Mouse (Mus musculus) neural tube, embryonic 13.5 days (tissue): ENCODE measurements around the gene Dnah9. TPM values are rescaled to one million over a fixed set of nuclear protein-coding genes. Genes with fewer than 3 reads are reported as not detected.
A peak's percentile ranks its signal among the peaks of the same experiment; 100 is the strongest.

Experiments
- ATAC-seq: fragments of 200-750 bp; cut with Nextera tagmentation; 2 replicates; pipeline ENCODE4 v1.8.0; 2017; ENCODE audit warnings: low read depth, mild to moderate bottlenecking, moderate TSS enrichment, moderate library complexity
- H3K27ac ChIP-seq: fragments of 300-500 bp; sonication (generic); replicated peaks from 2 replicates; pipeline ENCODE4 v1.5.1; 2015; ENCODE audit warnings: moderate library complexity, mild to moderate bottlenecking, inconsistent platforms
- H3K27me3 ChIP-seq: fragments of 300-500 bp; sonication (generic); 2 replicates; pipeline ENCODE4 v1.6.1; 2015; ENCODE audit warnings: mild to moderate bottlenecking, inconsistent platforms
- H3K36me3 ChIP-seq: fragments of 300-500 bp; sonication (generic); 2 replicates; pipeline ENCODE4 v1.6.1; 2015; ENCODE audit warnings: mild to moderate bottlenecking, inconsistent platforms
- H3K4me1 ChIP-seq: fragments of 300-500 bp; sonication (generic); replicated peaks from 2 replicates; pipeline ENCODE4 v1.6.1; 2015; ENCODE audit warnings: inconsistent platforms
- H3K4me2 ChIP-seq: fragments of 300-500 bp; sonication (generic); 2 replicates; pipeline ENCODE4 v1.6.1; 2015; ENCODE audit warnings: inconsistent platforms, mild to moderate bottlenecking, moderate library complexity
- H3K4me3 ChIP-seq: fragments of 300-500 bp; sonication (generic); 2 replicates; pipeline ENCODE4 v1.5.1; 2015; ENCODE audit warnings: mild to moderate bottlenecking, inconsistent platforms
- H3K9ac ChIP-seq: fragments of 300-500 bp; sonication (generic); 2 replicates; pipeline ENCODE4 v1.6.1; 2015; ENCODE audit warnings: moderate library complexity, mild to moderate bottlenecking, inconsistent platforms
- H3K9me3 ChIP-seq: fragments of 300-500 bp; sonication (generic); 2 replicates; pipeline ENCODE4 v1.6.1; 2016; ENCODE audit warnings: inconsistent platforms
- WGBS: fragments of 180-500 bp; shearing (Covaris S2); methylation state at CpG from one replicate; pipeline ENCODE4 v1.1.7; 2015; 5-methylcytosine and 5-hydroxymethylcytosine counted together
- polyA plus RNA-seq: library from polyadenylated mRNA; unstranded; fragments of >200 nt; fragmentation: Nextera tagmentation; extraction: Ambion mirVana; gene quantifications from 2 replicates; pipeline ENCODE4 v1.2.1, GENCODE M21; 2015

Dnah9 gene
- polyA plus RNA-seq, 1 experiment from 2014 or later = 1.9 TPM

- no peak overlapping the region for H3K9ac ChIP-seq
- H3K4me1 ChIP-seq = no peaks in the 10 kb centered on the region
- H3K4me2 ChIP-seq = no peak overlapping the region
- WGBS = 73% methylated on average over 3 of the region's 3 CpGs
- no peak for ATAC-seq
- H3K27ac ChIP-seq = no peak overlapping the region
- no peak overlapping the region for H3K4me3 ChIP-seq
- H3K36me3 ChIP-seq = no peaks in the 10 kb centered on the region
- no peaks in the 10 kb centered on the region for H3K27me3 ChIP-seq
- H3K9me3 ChIP-seq = no peaks in the 10 kb centered on the region
Measured at GRCm38 (mm10) chr11:66058956-66059355, 109.4 kb downstream of the Dnah9 start.

DNA sequence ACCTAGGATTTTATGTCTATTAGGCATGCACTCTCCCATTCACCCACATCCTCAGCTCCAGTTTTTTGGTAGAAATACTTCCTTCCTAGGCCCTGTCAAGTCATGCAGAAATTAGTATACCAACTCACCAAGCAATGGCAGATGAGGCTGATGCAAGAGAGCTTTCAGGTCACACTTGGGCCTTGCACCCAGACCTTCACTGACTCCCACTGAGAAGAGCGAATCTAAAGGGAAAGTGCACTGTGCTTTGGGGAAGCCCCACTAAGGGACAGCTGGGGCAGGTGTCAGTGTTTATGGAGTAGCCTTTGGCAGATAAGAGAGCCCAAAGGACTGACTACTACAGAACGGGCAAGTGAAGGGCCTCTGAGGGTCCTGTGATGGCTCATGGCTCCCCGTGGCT is 117.1 kb downstream of the Dnah9 start:
- 93% methylated on average over 3 of the region's 3 CpGs for WGBS
- no peak for ATAC-seq

DNA sequence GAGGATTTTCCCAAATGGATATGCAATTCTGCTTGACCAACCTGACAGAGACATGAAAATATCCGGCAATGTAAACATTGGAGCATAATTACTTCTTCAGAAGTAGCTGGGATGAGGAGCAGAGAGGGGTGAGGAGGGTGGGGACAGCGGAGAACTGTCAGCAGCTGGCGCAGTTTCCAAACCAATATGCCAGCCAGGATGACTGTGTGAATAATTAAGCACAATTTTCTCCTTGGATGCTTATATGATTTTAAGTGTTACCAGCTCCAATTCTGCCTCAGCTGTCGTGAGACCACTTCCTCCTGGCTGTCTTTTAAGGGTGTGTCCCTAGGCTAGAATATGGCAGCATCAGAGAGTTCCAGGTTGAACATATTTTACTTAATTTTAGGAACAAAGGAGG is 119.2 kb downstream of the Dnah9 start:
- Histone ChIP-seq H3K4me3 (no peak overlapping the region), H3K9me3 (no peaks in the 10 kb centered on the region), H3K4me2 (no peak overlapping the region), H3K9ac (no peak overlapping the region), H3K27ac (no peak overlapping the region), H3K4me1 (peaks cover 11% of the 10 kb centered on the region; the same call in 1 of the 2 replicates), H3K36me3 (no peaks in the 10 kb centered on the region), H3K27me3 (no peaks in the 10 kb centered on the region)
- 69% methylated on average over 4 of the region's 4 CpGs for WGBS
- ATAC-seq = no peak

More for the DNA sequence above, 117.1 kb downstream of the Dnah9 start:
- Histone ChIP-seq H3K27ac (no peak overlapping the region), H3K36me3 (no peaks in the 10 kb centered on the region), H3K9ac (no peak overlapping the region), H3K4me1 (peaks cover 8% of the 10 kb centered on the region; the same call in 1 of the 2 replicates), H3K9me3 (no peaks in the 10 kb centered on the region), H3K4me2 (no peak overlapping the region), H3K27me3 (no peaks in the 10 kb centered on the region), H3K4me3 (no peak overlapping the region)

- Histone ChIP-seq H3K4me1 (peaks cover 11% of the 10 kb centered on the region; the same call in 1 of the 2 replicates), H3K9ac (no peak overlapping the region), H3K4me2 (no peak overlapping the region), H3K9me3 (no peaks in the 10 kb centered on the region), H3K27me3 (no peaks in the 10 kb centered on the region), H3K36me3 (no peaks in the 10 kb centered on the region), H3K4me3 (no peak overlapping the region), H3K27ac (0 out of 2 replicates have a peak overlapping the region, but pooled peaks have one; percentile 28)
- WGBS = 49% methylated on average over 4 of the region's 4 CpGs
- peak; percentile 80 for ATAC-seq
Measured at GRCm38 (mm10) chr11:66046594-66047193, 121.7 kb downstream of the Dnah9 start.

- Histone ChIP-seq H3K27me3 (no peaks in the 10 kb centered on the region), H3K27ac (no peak overlapping the region), H3K9me3 (no peaks in the 10 kb centered on the region), H3K9ac (no peak overlapping the region), H3K4me1 (peaks cover 11% of the 10 kb centered on the region; the same call in 1 of the 2 replicates), H3K4me3 (no peak overlapping the region), H3K36me3 (no peaks in the 10 kb centered on the region), H3K4me2 (no peak overlapping the region)
- no peak for ATAC-seq
- 70% methylated on average over 6 of the region's 6 CpGs for WGBS
Measured at GRCm38 (mm10) chr11:66043635-66044034, 124.7 kb downstream of the Dnah9 start.

DNA sequence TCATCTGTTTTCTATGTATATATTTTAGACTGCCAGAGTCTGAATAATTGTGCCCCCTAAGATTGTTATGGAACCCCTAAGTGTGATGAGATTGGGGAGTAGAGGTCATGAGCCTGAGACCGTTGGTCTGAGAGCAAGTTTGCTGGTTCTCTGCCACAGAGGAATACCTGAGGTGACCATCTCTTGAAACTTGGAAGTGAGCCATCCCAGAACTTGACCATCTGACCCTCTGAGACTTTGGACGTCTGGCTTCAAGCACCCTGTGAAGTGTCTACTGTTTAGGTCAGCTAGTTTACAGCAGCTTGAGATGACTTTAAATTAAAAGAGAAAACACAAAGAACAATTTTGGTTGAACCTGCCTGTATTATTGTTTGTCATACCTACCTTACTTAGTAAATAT is 125.8 kb downstream of the Dnah9 start:
- Histone ChIP-seq H3K4me3 (no peak overlapping the region), H3K27me3 (no peaks in the 10 kb centered on the region), H3K4me1 (peaks cover 11% of the 10 kb centered on the region; the same call in 1 of the 2 replicates), H3K9ac (no peak overlapping the region), H3K4me2 (no peak overlapping the region), H3K36me3 (no peaks in the 10 kb centered on the region), H3K27ac (no peak overlapping the region), H3K9me3 (no peaks in the 10 kb centered on the region)
- ATAC-seq = no peak
- 74% methylated on average over 2 of the region's 2 CpGs for WGBS

DNA sequence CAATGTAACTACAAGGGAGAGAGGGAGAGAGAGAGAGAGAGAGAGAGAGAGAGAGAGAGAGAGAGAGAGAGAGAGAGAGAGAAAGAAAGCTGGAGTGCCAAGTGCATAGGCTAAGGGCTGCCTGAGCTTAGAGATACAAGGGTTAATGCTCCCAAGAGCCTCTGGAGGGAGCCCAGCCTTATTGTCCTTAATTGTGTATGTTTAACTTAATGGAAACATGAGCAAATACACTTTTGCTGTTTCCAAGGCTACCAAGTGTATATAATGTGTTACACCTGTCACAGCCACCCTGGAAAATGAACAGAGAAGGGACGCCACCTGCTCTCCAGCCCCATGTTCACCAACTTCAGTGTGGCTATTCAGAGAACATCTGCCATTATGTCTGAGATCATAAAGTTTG is 142.6 kb downstream of the Dnah9 start:
- ATAC-seq = no peak
- no peaks in the 10 kb centered on the region for H3K4me1 ChIP-seq
- H3K4me3 ChIP-seq = no peak overlapping the region
- H3K9ac ChIP-seq = no peak overlapping the region
- no peak overlapping the region for H3K27ac ChIP-seq
- no peaks in the 10 kb centered on the region for H3K27me3 ChIP-seq
- no peak overlapping the region for H3K4me2 ChIP-seq
- no peaks in the 10 kb centered on the region for H3K9me3 ChIP-seq
- no peaks in the 10 kb centered on the region for H3K36me3 ChIP-seq
- WGBS = 66% methylated on average over 1 of the region's 1 CpGs

DNA sequence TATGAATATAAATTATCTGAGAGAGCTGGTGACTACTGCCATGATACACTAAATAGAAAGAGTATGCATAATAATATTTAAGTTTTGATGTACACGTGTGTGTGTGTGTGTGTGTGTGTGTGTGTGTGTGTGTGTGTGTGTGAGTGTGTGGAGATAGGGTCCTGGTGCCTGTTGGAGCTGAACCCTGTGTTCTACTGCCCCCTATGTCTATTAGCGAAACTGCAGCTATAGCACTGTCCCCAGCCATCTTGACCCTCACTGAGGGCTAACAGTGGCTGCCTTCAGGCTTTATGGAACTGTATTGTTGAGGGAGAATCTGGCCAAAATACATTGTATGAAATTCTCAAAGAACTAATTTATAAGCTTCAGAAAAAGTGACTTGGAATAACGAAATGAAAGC is 192.5 kb downstream of the Dnah9 start:
- H3K9ac ChIP-seq = no peak overlapping the region
- no peak overlapping the region for H3K27ac ChIP-seq
- WGBS = 60% methylated on average over 3 of the region's 3 CpGs
- H3K36me3 ChIP-seq = no peaks in the 10 kb centered on the region
- ATAC-seq = no peak
- H3K4me2 ChIP-seq = no peak overlapping the region
- H3K9me3 ChIP-seq = no peaks in the 10 kb centered on the region
- no peaks in the 10 kb centered on the region for H3K4me1 ChIP-seq
- no peak overlapping the region for H3K4me3 ChIP-seq
- no peaks in the 10 kb centered on the region for H3K27me3 ChIP-seq

GRCm38 (mm10) chr11:65930796-65931195 is 237.6 kb downstream of the Dnah9 start:
- WGBS = 83% methylated on average over 2 of the region's 2 CpGs
- H3K9ac ChIP-seq = no peak overlapping the region
- ATAC-seq = no peak
- no peak overlapping the region for H3K4me2 ChIP-seq
- H3K36me3 ChIP-seq = no peaks in the 10 kb centered on the region
- no peaks in the 10 kb centered on the region for H3K27me3 ChIP-seq
- H3K9me3 ChIP-seq = no peaks in the 10 kb centered on the region
- H3K4me1 ChIP-seq = peaks cover 7% of the 10 kb centered on the region
- H3K27ac ChIP-seq = no peak overlapping the region
- H3K4me3 ChIP-seq = no peak overlapping the region

GRCm38 (mm10) chr11:65930359-65930758 is 238.0 kb downstream of the Dnah9 start:
- no peak for ATAC-seq
- Histone ChIP-seq H3K9ac (no peak overlapping the region), H3K9me3 (no peaks in the 10 kb centered on the region), H3K27ac (no peak overlapping the region), H3K36me3 (no peaks in the 10 kb centered on the region), H3K27me3 (no peaks in the 10 kb centered on the region), H3K4me3 (no peak overlapping the region), H3K4me1 (peaks cover 7% of the 10 kb centered on the region), H3K4me2 (no peak overlapping the region)
- 72% methylated on average over 4 of the region's 4 CpGs for WGBS

DNA sequence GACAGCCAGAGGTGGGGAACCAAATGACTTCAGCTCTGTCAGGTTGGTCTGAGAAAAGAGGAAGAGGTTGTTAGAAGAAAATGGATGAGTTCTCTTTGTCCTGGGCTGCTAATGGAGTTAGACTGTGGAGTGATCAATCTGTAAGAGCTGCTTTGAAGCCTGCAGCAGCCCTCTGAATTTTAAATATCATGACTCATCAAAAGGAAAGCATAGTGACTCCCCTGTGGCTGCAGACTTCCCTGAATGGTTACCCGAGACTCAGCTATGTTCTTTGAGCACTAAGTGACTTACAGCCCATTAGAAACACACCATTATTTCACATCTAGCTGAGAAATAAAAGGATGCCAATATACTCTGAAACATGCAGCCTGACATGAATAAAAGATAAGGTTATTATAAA is 240.4 kb downstream of the Dnah9 start:
- no peak overlapping the region for H3K4me3 ChIP-seq
- no peak overlapping the region for H3K9ac ChIP-seq
- no peak overlapping the region for H3K4me2 ChIP-seq
- no peaks in the 10 kb centered on the region for H3K36me3 ChIP-seq
- H3K9me3 ChIP-seq = no peaks in the 10 kb centered on the region
- peak overlapping the region; percentile 71 for H3K27ac ChIP-seq
- H3K27me3 ChIP-seq = no peaks in the 10 kb centered on the region
- ATAC-seq = peak; percentile 61; the same call in 1 of the 2 replicates
- peaks cover 7% of the 10 kb centered on the region for H3K4me1 ChIP-seq
- 8% methylated on average over 1 of the region's 1 CpGs for WGBS

- no peak overlapping the region for H3K9ac ChIP-seq
- WGBS = 77% methylated on average over 10 of the region's 10 CpGs
- H3K27me3 ChIP-seq = no peaks in the 10 kb centered on the region
- no peak for ATAC-seq
- no peaks in the 10 kb centered on the region for H3K36me3 ChIP-seq
- no peak overlapping the region for H3K4me2 ChIP-seq
- no peak overlapping the region for H3K4me3 ChIP-seq
- H3K9me3 ChIP-seq = no peaks in the 10 kb centered on the region
- H3K27ac ChIP-seq = no peak overlapping the region
- H3K4me1 ChIP-seq = no peaks in the 10 kb centered on the region
Measured at GRCm38 (mm10) chr11:65918480-65919236, 249.7 kb downstream of the Dnah9 start.
